Mouse (Mus musculus) G1E (cell line): ENCODE measurements around the gene Hmox1.

Source experiments
- CTCF ChIP-seq: IDR thresholded peaks from 2 replicates; pipeline ENCODE4 v1.5.1; 2012; ENCODE audit warnings: low read depth, low read length, inconsistent platforms, mixed read lengths
- GATA1 ChIP-seq: IDR thresholded peaks from 2 replicates; pipeline ENCODE4 v1.6.1; 2012; ENCODE audit warnings: borderline replicate concordance, low read length, inconsistent platforms, mixed read lengths
- GATA2 ChIP-seq: IDR thresholded peaks from 2 replicates; pipeline ENCODE4 v1.6.1; 2012; ENCODE audit warnings: low read depth, low read length, inconsistent platforms, borderline replicate concordance

DNA sequence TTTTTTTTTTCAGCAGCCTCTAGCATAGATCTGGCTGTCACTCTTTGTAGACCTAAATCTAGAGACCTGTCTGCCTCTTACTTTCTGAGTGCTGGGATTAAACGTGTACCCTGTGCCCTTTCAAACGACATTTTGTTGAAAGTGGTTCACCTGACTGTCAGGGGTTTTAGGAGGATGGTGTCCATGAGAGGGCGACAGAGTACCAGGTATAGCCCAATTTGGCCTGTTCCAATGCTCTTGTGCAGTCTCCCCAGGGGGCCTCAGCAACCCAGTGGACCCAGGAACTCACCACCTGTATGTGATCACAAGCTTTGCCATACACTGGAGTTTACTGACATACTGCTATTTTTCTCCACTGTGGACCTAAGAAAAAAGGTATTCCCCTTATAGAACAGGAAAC, 39.1 kb downstream of the Hmox1 start:
- TF ChIP-seq CTCF: no peak
- TF ChIP-seq GATA1: no peak
- TF ChIP-seq GATA2: no peak
